Mouse (Mus musculus): ENCODE measurements around the gene Ncoa7. TPM values are rescaled to one million over a fixed set of nuclear protein-coding genes. Genes with fewer than 3 reads are reported as not detected.
"Not testable (repeated sequence)": the region's sequence is repeated elsewhere in the genome, so short reads cannot be mapped to it uniquely, and the experiment has no call there.

The Ncoa7 gene
- polyA plus RNA-seq, 1 experiment from 2014 or later: 11.2 TPM

GRCm38 (mm10) chr10:30628444-30628843 lies 174.7 kb downstream of the Ncoa7 start:
- ATAC-seq (ENCODE audit: low FRiP score, low read depth); H3K4me3 ChIP-seq; H3K9me3 ChIP-seq; H3K4me1 ChIP-seq; H3K27me3 ChIP-seq (replicated peaks); H3K36me3 ChIP-seq; H3K27ac ChIP-seq; H3K4me2 ChIP-seq (replicated peaks); H3K9ac ChIP-seq: not testable (repeated sequence)
- 91% methylated on average over 11 of the region's 11 CpGs for WGBS

GRCm38 (mm10) chr10:30627548-30627947 lies 175.6 kb downstream of the Ncoa7 start:
- WGBS: 47% methylated on average over 1 of the region's 1 CpGs
- Histone ChIP-seq H3K27me3 (replicated peaks) (no peaks in the 10 kb centered on the region), H3K9ac (no peak overlapping the region), H3K4me2 (replicated peaks) (no peak overlapping the region), H3K36me3 (no peaks in the 10 kb centered on the region), H3K27ac (no peak overlapping the region), H3K4me3 (no peak overlapping the region), H3K9me3 (no peaks in the 10 kb centered on the region), H3K4me1 (no peaks in the 10 kb centered on the region)
- ATAC-seq (ENCODE audit: low FRiP score, low read depth): no peak

GRCm38 (mm10) chr10:30624161-30625019 lies 178.7 kb downstream of the Ncoa7 start:
- no peaks in the 10 kb centered on the region for H3K27me3 ChIP-seq (replicated peaks)
- ATAC-seq (ENCODE audit: low FRiP score, low read depth): peak; percentile 81
- H3K4me1 ChIP-seq: no peaks in the 10 kb centered on the region
- H3K27ac ChIP-seq: no peak overlapping the region
- no peak overlapping the region for H3K9ac ChIP-seq
- no peak overlapping the region for H3K4me2 ChIP-seq (replicated peaks)
- 70% methylated on average over 5 of the region's 5 CpGs for WGBS
- no peaks in the 10 kb centered on the region for H3K9me3 ChIP-seq
- no peak overlapping the region for H3K4me3 ChIP-seq
- H3K36me3 ChIP-seq: no peaks in the 10 kb centered on the region

DNA sequence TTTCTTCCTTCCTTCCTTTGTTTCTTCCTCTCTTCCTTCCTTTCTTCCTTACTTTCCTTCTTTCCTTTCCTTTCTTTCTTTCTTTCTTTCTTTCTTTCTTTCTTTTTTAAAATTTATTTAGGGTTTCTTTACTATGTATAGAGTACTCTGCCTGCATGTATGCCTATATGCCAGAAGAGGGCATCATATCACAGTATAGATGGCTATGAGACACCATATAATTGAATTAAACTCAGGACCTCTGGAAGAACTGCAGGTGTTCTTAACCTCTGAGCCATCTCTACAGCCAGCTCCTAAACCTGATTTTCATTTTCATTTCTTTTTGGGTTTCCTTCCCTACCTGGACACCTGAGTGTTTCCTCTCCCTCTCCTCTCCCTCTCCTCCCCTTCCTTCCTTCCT lies 180.2 kb downstream of the Ncoa7 start:
- Histone ChIP-seq H3K9me3 (no peaks in the 10 kb centered on the region), H3K4me1 (no peaks in the 10 kb centered on the region), H3K9ac (no peak overlapping the region), H3K4me2 (replicated peaks) (no peak overlapping the region), H3K27ac (no peak overlapping the region), H3K27me3 (replicated peaks) (no peaks in the 10 kb centered on the region), H3K4me3 (no peak overlapping the region), H3K36me3 (no peaks in the 10 kb centered on the region)
- ATAC-seq (ENCODE audit: low FRiP score, low read depth): no peak

- Histone ChIP-seq H3K36me3 (no peaks in the 10 kb centered on the region), H3K9me3 (no peaks in the 10 kb centered on the region), H3K27me3 (replicated peaks) (no peaks in the 10 kb centered on the region), H3K9ac (no peak overlapping the region), H3K27ac (no peak overlapping the region), H3K4me3 (peak overlapping the region; percentile 57), H3K4me1 (peaks cover 5% of the 10 kb centered on the region; the same call in 1 of the 2 replicates), H3K4me2 (replicated peaks) (peak overlapping the region; percentile 68)
- ATAC-seq (ENCODE audit: low FRiP score, low read depth): no peak; the same call in 1 of the 2 replicates
- WGBS: 43% methylated on average over 3 of the region's 3 CpGs
Measured at GRCm38 (mm10) chr10:30618918-30619210, 184.3 kb downstream of the Ncoa7 start.

- peaks cover 5% of the 10 kb centered on the region; the same call in 1 of the 2 replicates for H3K4me1 ChIP-seq
- H3K9me3 ChIP-seq: no peaks in the 10 kb centered on the region
- peak overlapping the region; percentile 64 for H3K9ac ChIP-seq
- H3K4me3 ChIP-seq: peak overlapping the region; percentile 57
- H3K27me3 ChIP-seq (replicated peaks): no peaks in the 10 kb centered on the region
- H3K36me3 ChIP-seq: no peaks in the 10 kb centered on the region
- WGBS: 2% methylated on average over 49 of the region's 49 CpGs
- H3K27ac ChIP-seq: peak overlapping the region; percentile 79
- ATAC-seq (ENCODE audit: low FRiP score, low read depth): peak; percentile 100
- peak overlapping the region; percentile 68 for H3K4me2 ChIP-seq (replicated peaks)
Measured at GRCm38 (mm10) chr10:30618091-30618917, 184.8 kb downstream of the Ncoa7 start.

DNA sequence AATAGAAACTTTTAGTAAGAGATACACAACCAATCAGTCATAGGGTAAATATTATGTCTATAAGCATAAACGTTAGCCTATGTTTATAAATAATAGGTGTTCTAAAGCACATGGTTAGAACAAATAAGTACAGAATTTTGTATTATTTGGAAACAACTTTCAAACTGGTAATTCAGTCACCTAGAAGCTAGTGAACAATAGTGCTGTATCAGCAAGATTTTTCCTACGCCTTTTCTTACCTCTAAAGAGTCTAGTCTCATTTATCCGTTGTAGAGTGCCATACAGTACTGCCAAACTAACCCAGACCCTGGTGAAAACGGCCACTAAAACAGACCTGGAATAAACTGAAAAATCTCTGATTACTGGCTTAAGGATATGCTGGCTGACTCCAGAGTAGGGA lies 190.1 kb downstream of the Ncoa7 start:
- Histone ChIP-seq H3K27ac (no peak overlapping the region), H3K9me3 (no peaks in the 10 kb centered on the region), H3K27me3 (replicated peaks) (no peaks in the 10 kb centered on the region), H3K36me3 (no peaks in the 10 kb centered on the region), H3K9ac (no peak overlapping the region), H3K4me3 (no peak overlapping the region), H3K4me1 (peaks cover 5% of the 10 kb centered on the region; the same call in 1 of the 2 replicates), H3K4me2 (replicated peaks) (no peak overlapping the region)
- ATAC-seq (ENCODE audit: low FRiP score, low read depth): no peak
- 90% methylated on average over 4 of the region's 4 CpGs for WGBS

DNA sequence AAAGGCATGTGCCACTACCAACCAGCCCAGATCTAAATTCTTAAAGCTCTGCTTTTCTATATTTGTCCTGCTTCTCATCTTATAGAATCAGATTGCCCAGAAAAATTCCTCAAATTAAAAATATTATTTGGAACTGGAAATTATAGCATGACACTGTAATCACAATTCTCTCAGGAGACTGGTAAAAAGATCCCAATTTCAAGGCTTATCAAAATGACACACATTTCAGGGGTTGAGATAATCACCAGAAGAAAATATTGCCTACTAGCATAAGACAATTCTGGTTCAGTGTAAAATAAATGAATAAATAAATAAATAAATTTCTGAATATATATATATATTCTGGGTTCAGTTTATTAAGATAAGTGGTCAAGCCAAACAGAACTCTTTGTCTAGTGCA lies 193.5 kb downstream of the Ncoa7 start:
- Histone ChIP-seq H3K27me3 (replicated peaks) (no peaks in the 10 kb centered on the region), H3K27ac (no peak overlapping the region), H3K4me3 (no peak overlapping the region), H3K36me3 (no peaks in the 10 kb centered on the region; the same call in 1 of the 2 replicates), H3K9me3 (no peaks in the 10 kb centered on the region), H3K4me1 (no peaks in the 10 kb centered on the region), H3K4me2 (replicated peaks) (no peak overlapping the region), H3K9ac (no peak overlapping the region)
- ATAC-seq (ENCODE audit: low FRiP score, low read depth): no peak

DNA sequence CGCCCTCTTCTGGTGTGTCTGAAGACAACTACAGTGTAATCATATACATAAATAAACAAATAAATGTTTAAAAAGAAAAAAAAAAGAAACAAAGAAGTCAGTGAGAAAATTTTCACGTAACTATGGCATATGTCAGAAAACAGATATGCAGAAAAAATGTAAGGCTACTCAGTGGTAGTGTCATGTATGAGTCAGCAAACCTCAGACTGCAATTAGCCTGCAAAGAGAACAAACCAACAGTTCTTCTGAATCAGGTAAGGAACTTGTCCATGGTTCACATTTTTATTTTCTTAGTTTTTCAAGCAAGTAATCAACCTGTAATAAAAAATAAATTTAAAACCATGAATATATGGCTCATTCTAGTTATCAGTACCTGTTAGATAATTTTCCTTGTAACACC lies 195.0 kb downstream of the Ncoa7 start:
- Histone ChIP-seq H3K9me3 (no peaks in the 10 kb centered on the region), H3K4me3 (no peak overlapping the region), H3K4me1 (no peaks in the 10 kb centered on the region), H3K27ac (no peak overlapping the region), H3K27me3 (replicated peaks) (no peaks in the 10 kb centered on the region), H3K4me2 (replicated peaks) (no peak overlapping the region), H3K36me3 (no peaks in the 10 kb centered on the region; the same call in 1 of the 2 replicates), H3K9ac (no peak overlapping the region)
- 68% methylated on average over 2 of the region's 2 CpGs for WGBS
- no peak for ATAC-seq (ENCODE audit: low FRiP score, low read depth)

GRCm38 (mm10) chr10:30600542-30600966 lies 202.6 kb downstream of the Ncoa7 start, which contains the start of gene Trmt11:
Trmt11 (minus strand) TSS chr10:30600749.
- H3K9me3 ChIP-seq: no peaks in the 10 kb centered on the region
- WGBS: under 1% methylated on average over 26 of the region's 28 CpGs
- H3K4me1 ChIP-seq: peaks cover 8% of the 10 kb centered on the region; the same call in 1 of the 2 replicates
- H3K27me3 ChIP-seq (replicated peaks): no peaks in the 10 kb centered on the region
- peak; percentile 96 for ATAC-seq (ENCODE audit: low FRiP score, low read depth)
- peak within 1 kb of the TSS; percentile 80 for H3K4me3 ChIP-seq
- peaks cover 11% of the 10 kb centered on the region; the same call in 1 of the 2 replicates for H3K36me3 ChIP-seq
- H3K9ac ChIP-seq: peak within 1 kb of the TSS; percentile 84
- H3K27ac ChIP-seq: peak within 1 kb of the TSS; percentile 47; the same call in 1 of the 2 replicates
- peak within 1 kb of the TSS; percentile 76 for H3K4me2 ChIP-seq (replicated peaks)

- under 1% methylated on average over 26 of the region's 27 CpGs for WGBS
- peak overlapping the region; percentile 47; the same call in 1 of the 2 replicates for H3K27ac ChIP-seq
- H3K9ac ChIP-seq: peak overlapping the region; percentile 84
- H3K4me1 ChIP-seq: peaks cover 8% of the 10 kb centered on the region; the same call in 1 of the 2 replicates
- H3K4me3 ChIP-seq: peak overlapping the region; percentile 80
- peaks cover 16% of the 10 kb centered on the region for H3K36me3 ChIP-seq
- no peaks in the 10 kb centered on the region for H3K9me3 ChIP-seq
- ATAC-seq (ENCODE audit: low FRiP score, low read depth): peak; percentile 82
- no peaks in the 10 kb centered on the region for H3K27me3 ChIP-seq (replicated peaks)
- peak overlapping the region; percentile 76 for H3K4me2 ChIP-seq (replicated peaks)
Measured at GRCm38 (mm10) chr10:30600094-30600534, 203.0 kb downstream of the Ncoa7 start.

- ATAC-seq (ENCODE audit: low FRiP score, low read depth): no peak
- peaks cover 19% of the 10 kb centered on the region; the same call in 1 of the 2 replicates for H3K36me3 ChIP-seq
- no peaks in the 10 kb centered on the region for H3K27me3 ChIP-seq (replicated peaks)
- no peak overlapping the region for H3K4me2 ChIP-seq (replicated peaks)
- no peak overlapping the region for H3K27ac ChIP-seq
- no peaks in the 10 kb centered on the region for H3K4me1 ChIP-seq
- no peak overlapping the region for H3K4me3 ChIP-seq
- no peak overlapping the region for H3K9ac ChIP-seq
- 71% methylated on average over 5 of the region's 5 CpGs for WGBS
- no peaks in the 10 kb centered on the region for H3K9me3 ChIP-seq
Measured at GRCm38 (mm10) chr10:30587037-30587436, 216.1 kb downstream of the Ncoa7 start.

Data from neural tube, embryonic 12.5 days (tissue).